Mouse (Mus musculus): ENCODE measurements around the gene Ctnnb1. TPM values are rescaled to one million over a fixed set of nuclear protein-coding genes. Genes with fewer than 3 reads are reported as not detected.

The Ctnnb1 gene
- polyA plus RNA-seq, 1 experiment, result 150 TPM

GRCm38 (mm10) chr9:120896502-120896901, 32.5 kb upstream of the Ctnnb1 start:
- TF ChIP-seq CTCF (IDR thresholded peaks at IDR 0.05; ENCODE audit: control insufficient read depth, insufficient read depth, low read length) (no peak), POLR2A (IDR thresholded peaks at IDR 0.05; ENCODE audit: borderline replicate concordance, control insufficient read depth, low read depth, low read length) (no peak)
- Histone ChIP-seq H3K4me1 (ENCODE audit: control insufficient read depth, insufficient read depth, low read length) (no peaks in the 10 kb centered on the region), H3K27ac (ENCODE audit: control insufficient read depth, insufficient read depth, low read depth, low read length, poor library complexity) (no peak overlapping the region), H3K4me3 (replicated peaks; ENCODE audit: control insufficient read depth, low read depth, low read length) (no peak overlapping the region)
- 76% methylated on average over 5 of the region's 5 CpGs for WGBS

- WGBS, result 63% methylated on average over 4 of the region's 4 CpGs
These were observed 31.7 kb upstream of the Ctnnb1 start for GRCm38 (mm10) chr9:120897269-120897668.

GRCm38 (mm10) chr9:120899833-120900232, 29.2 kb upstream of the Ctnnb1 start:
- TF ChIP-seq CTCF (IDR thresholded peaks at IDR 0.05; ENCODE audit: control insufficient read depth, insufficient read depth, low read length) (no peak), POLR2A (IDR thresholded peaks at IDR 0.05; ENCODE audit: borderline replicate concordance, control insufficient read depth, low read depth, low read length) (no peak)
- no peaks in the 10 kb centered on the region for H3K4me1 ChIP-seq (ENCODE audit: control insufficient read depth, insufficient read depth, low read length)
- H3K4me3 ChIP-seq (replicated peaks; ENCODE audit: control insufficient read depth, low read depth, low read length), result no peak overlapping the region
- 79% methylated on average over 4 of the region's 4 CpGs for WGBS
- H3K27ac ChIP-seq (ENCODE audit: control insufficient read depth, insufficient read depth, low read depth, low read length, poor library complexity), result no peak overlapping the region

More at GRCm38 (mm10) chr9:120897269-120897668, 31.7 kb upstream of the Ctnnb1 start:
- Histone ChIP-seq H3K4me1 (ENCODE audit: control insufficient read depth, insufficient read depth, low read length) (no peaks in the 10 kb centered on the region), H3K4me3 (replicated peaks; ENCODE audit: control insufficient read depth, low read depth, low read length) (no peak overlapping the region), H3K27ac (ENCODE audit: control insufficient read depth, insufficient read depth, low read depth, low read length, poor library complexity) (no peak overlapping the region)
- TF ChIP-seq POLR2A (IDR thresholded peaks at IDR 0.05; ENCODE audit: borderline replicate concordance, control insufficient read depth, low read depth, low read length) (no peak), CTCF (IDR thresholded peaks at IDR 0.05; ENCODE audit: control insufficient read depth, insufficient read depth, low read length) (no peak)

GRCm38 (mm10) chr9:120900338-120901274, 28.4 kb upstream of the Ctnnb1 start:
- Histone ChIP-seq H3K4me1 (ENCODE audit: control insufficient read depth, insufficient read depth, low read length) (no peaks in the 10 kb centered on the region), H3K4me3 (replicated peaks; ENCODE audit: control insufficient read depth, low read depth, low read length) (no peak overlapping the region), H3K27ac (ENCODE audit: control insufficient read depth, insufficient read depth, low read depth, low read length, poor library complexity) (no peak overlapping the region)
- WGBS, result 78% methylated on average over 12 of the region's 12 CpGs
- no peak for TF ChIP-seq POLR2A (IDR thresholded peaks at IDR 0.05; ENCODE audit: borderline replicate concordance, control insufficient read depth, low read depth, low read length)
- TF ChIP-seq CTCF (IDR thresholded peaks at IDR 0.05; ENCODE audit: control insufficient read depth, insufficient read depth, low read length), result no peak

GRCm38 (mm10) chr9:120902562-120902961, 26.5 kb upstream of the Ctnnb1 start:
- Histone ChIP-seq H3K27ac (ENCODE audit: control insufficient read depth, insufficient read depth, low read depth, low read length, poor library complexity) (no peak overlapping the region), H3K4me1 (ENCODE audit: control insufficient read depth, insufficient read depth, low read length) (no peaks in the 10 kb centered on the region), H3K4me3 (replicated peaks; ENCODE audit: control insufficient read depth, low read depth, low read length) (no peak overlapping the region)
- WGBS, result 63% methylated on average over 8 of the region's 8 CpGs
- TF ChIP-seq CTCF (IDR thresholded peaks at IDR 0.05; ENCODE audit: control insufficient read depth, insufficient read depth, low read length), result no peak
- TF ChIP-seq POLR2A (IDR thresholded peaks at IDR 0.05; ENCODE audit: borderline replicate concordance, control insufficient read depth, low read depth, low read length), result no peak

GRCm38 (mm10) chr9:120908461-120908860, 20.6 kb upstream of the Ctnnb1 start:
- Histone ChIP-seq H3K4me3 (replicated peaks; ENCODE audit: control insufficient read depth, low read depth, low read length) (no peak overlapping the region), H3K4me1 (ENCODE audit: control insufficient read depth, insufficient read depth, low read length) (no peaks in the 10 kb centered on the region), H3K27ac (ENCODE audit: control insufficient read depth, insufficient read depth, low read depth, low read length, poor library complexity) (no peak overlapping the region)
- TF ChIP-seq POLR2A (IDR thresholded peaks at IDR 0.05; ENCODE audit: borderline replicate concordance, control insufficient read depth, low read depth, low read length), result no peak
- no peak for TF ChIP-seq CTCF (IDR thresholded peaks at IDR 0.05; ENCODE audit: control insufficient read depth, insufficient read depth, low read length)
- WGBS, result 77% methylated on average over 6 of the region's 6 CpGs

DNA sequence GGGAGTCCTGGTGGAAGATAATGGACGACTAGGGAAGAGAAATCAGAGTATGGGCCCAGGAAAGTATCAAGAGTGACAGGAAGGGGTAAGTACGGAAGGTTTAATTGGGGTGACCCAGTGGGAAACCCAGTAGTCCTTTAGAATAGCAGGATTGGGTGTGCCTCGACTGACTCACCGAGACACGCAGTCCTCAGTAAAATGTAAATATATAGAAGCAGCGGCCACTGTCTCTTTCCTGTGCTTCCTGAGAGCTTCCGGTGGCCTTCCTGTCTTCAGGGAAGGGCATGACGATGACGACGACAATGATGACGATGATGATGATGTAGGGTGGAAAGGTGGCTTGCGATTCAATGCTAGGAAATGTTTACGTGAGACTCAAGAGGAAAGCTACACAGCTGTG, 15.9 kb upstream of the Ctnnb1 start:
- 66% methylated on average over 13 of the region's 13 CpGs for WGBS
- TF ChIP-seq CTCF (IDR thresholded peaks at IDR 0.05; ENCODE audit: control insufficient read depth, insufficient read depth, low read length) (no peak), POLR2A (IDR thresholded peaks at IDR 0.05; ENCODE audit: borderline replicate concordance, control insufficient read depth, low read depth, low read length) (no peak)
- no peak overlapping the region for H3K4me3 ChIP-seq (replicated peaks; ENCODE audit: control insufficient read depth, low read depth, low read length)

DNA sequence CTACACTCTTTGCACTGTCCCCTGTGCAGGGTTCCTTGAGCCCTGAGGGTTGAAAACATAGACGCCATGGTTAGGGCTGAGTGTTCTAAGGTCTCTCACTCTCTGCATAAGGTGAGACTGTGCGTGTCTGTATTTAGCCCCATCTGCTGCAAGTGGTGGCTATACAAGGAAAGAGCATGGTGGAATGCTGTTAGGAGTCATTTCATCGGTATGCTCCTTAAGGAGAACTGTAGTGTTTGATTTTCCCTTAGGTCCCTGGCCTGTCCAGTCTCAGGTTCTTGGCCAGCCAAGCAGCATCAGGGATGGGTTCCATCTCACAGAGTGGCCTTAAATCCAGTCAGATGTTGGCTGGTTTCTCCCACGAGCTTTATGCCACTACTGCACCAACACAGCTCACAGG, 14.6 kb upstream of the Ctnnb1 start:
- Histone ChIP-seq H3K4me1 (ENCODE audit: control insufficient read depth, insufficient read depth, low read length) (no peaks in the 10 kb centered on the region; the same call in 1 of the 2 replicates), H3K4me3 (replicated peaks; ENCODE audit: control insufficient read depth, low read depth, low read length) (no peak overlapping the region), H3K27ac (ENCODE audit: control insufficient read depth, insufficient read depth, low read depth, low read length, poor library complexity) (no peak overlapping the region)
- 78% methylated on average over 4 of the region's 4 CpGs for WGBS
- TF ChIP-seq CTCF (IDR thresholded peaks at IDR 0.05; ENCODE audit: control insufficient read depth, insufficient read depth, low read length) (no peak), POLR2A (IDR thresholded peaks at IDR 0.05; ENCODE audit: borderline replicate concordance, control insufficient read depth, low read depth, low read length) (no peak)

More for the DNA sequence above, 15.9 kb upstream of the Ctnnb1 start:
- no peak overlapping the region for H3K27ac ChIP-seq (ENCODE audit: control insufficient read depth, insufficient read depth, low read depth, low read length, poor library complexity)
- H3K4me1 ChIP-seq (ENCODE audit: control insufficient read depth, insufficient read depth, low read length), result no peaks in the 10 kb centered on the region
